Mouse (Mus musculus) thymus, adult 2 months (tissue): ENCODE results near the gene Ckm.

ENCODE experiments used
- CTCF ChIP-seq: fragments of 200-500 bp; IDR thresholded peaks from 2 replicates; pipeline ENCODE4 v1.5.1; 2012; ENCODE audit warnings: mild to moderate bottlenecking, control low read depth, low read length, moderate library complexity, borderline replicate concordance; ENCODE audit not compliant: control insufficient read depth, poor library complexity, insufficient read depth; ENCODE audit errors: extremely low read depth
- POLR2A ChIP-seq: fragments of 200-500 bp; IDR thresholded peaks from 2 replicates; pipeline ENCODE4 v1.6.1; 2012; ENCODE audit warnings: mild to moderate bottlenecking, low read length, control low read depth, moderate library complexity; ENCODE audit not compliant: control insufficient read depth, poor library complexity, insufficient read depth; ENCODE audit errors: extremely low read depth

GRCm38 (mm10) chr7:19388699-19389413, 15.7 kb upstream of the Ckm start:
- no peak for TF ChIP-seq POLR2A
- TF ChIP-seq CTCF = no peak
